Mouse (Mus musculus): ENCODE data around the gene Prss41. TPM values are rescaled to one million over a fixed set of nuclear protein-coding genes. Genes with fewer than 3 reads are reported as not detected.

Prss41 gene
- polyA plus RNA-seq, 2 experiments: 0.06 to 0.18 TPM

DNA sequence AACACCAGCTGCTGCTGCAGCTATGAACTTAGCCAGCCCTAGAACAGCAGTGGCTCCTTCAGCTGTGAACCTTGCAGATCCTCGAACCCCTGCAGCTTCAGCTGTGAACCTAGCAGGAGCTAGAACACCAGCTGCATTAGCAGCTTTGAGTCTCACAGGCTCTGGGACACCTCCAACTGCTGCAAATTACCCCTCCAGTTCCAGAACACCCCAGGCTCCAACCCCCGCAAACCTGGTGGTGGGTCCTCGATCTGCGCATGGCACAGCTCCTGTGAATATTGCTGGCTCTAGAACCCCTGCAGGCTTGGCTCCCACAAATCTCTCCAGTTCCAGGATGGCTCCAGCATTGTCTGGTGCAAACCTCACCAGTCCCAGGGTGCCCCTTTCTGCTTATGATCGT lies 23.2 kb downstream of the Prss41 start:
- Histone ChIP-seq H3K36me3 (replicated peaks; ENCODE audit: control insufficient read depth, insufficient read depth, low read depth) (peaks cover 98% of the 10 kb centered on the region), H3K27me3 (ENCODE audit: control insufficient read depth, insufficient read depth, low read length) (no peaks in the 10 kb centered on the region), H3K4me3 (ENCODE audit: insufficient read depth in 1 of 2, low read depth in 2 of 2, low read length in 2 of 2) (no peak overlapping the region), H3K9ac (replicated peaks) (no peak overlapping the region), H3K27ac (no peak overlapping the region), H3K9me3 (ENCODE audit: control insufficient read depth, low read length) (peaks cover 22% of the 10 kb centered on the region), H3K4me1 (replicated peaks; ENCODE audit: control insufficient read depth in 2 of 2, insufficient read depth in 2 of 2, low read length in 1 of 2) (no peaks in the 10 kb centered on the region), H3K4me2 (ENCODE audit: low read depth) (no peak overlapping the region)
- 96% methylated on average over 5 of the region's 5 CpGs for WGBS (ENCODE audit: insufficient replicate concordance)
- TF ChIP-seq EP300 (IDR thresholded peaks at IDR 0.05; ENCODE audit: low read depth): no peak
- TF ChIP-seq CTCF (IDR thresholded peaks at IDR 0.05; ENCODE audit: low read depth): no peak
- ATAC-seq (ENCODE audit: insufficient read depth) (no peak), DNase-seq (ENCODE audit: low read depth in 3 of 3, low spot score in 3 of 3) (no peak)

GRCm38 (mm10) chr17:23819235-23819634 lies 24.7 kb downstream of the Prss41 start:
- H3K36me3 ChIP-seq (replicated peaks; ENCODE audit: control insufficient read depth, insufficient read depth, low read depth): peaks cover 99% of the 10 kb centered on the region
- TF ChIP-seq EP300 (IDR thresholded peaks at IDR 0.05; ENCODE audit: low read depth) (no peak), CTCF (IDR thresholded peaks at IDR 0.05; ENCODE audit: low read depth) (no peak)
- H3K4me2 ChIP-seq (ENCODE audit: low read depth): no peak overlapping the region
- no peaks in the 10 kb centered on the region for H3K27me3 ChIP-seq (ENCODE audit: control insufficient read depth, insufficient read depth, low read length)
- no peak for DNase-seq (ENCODE audit: low read depth in 3 of 3, low spot score in 3 of 3)
- H3K4me1 ChIP-seq (replicated peaks; ENCODE audit: control insufficient read depth in 2 of 2, insufficient read depth in 2 of 2, low read length in 1 of 2): no peaks in the 10 kb centered on the region
- H3K9ac ChIP-seq (replicated peaks): no peak overlapping the region
- H3K9me3 ChIP-seq (ENCODE audit: control insufficient read depth, low read length): peaks cover 27% of the 10 kb centered on the region
- ATAC-seq (ENCODE audit: insufficient read depth): no peak
- no peak overlapping the region for H3K4me3 ChIP-seq (ENCODE audit: insufficient read depth in 1 of 2, low read depth in 2 of 2, low read length in 2 of 2)
- WGBS (ENCODE audit: insufficient replicate concordance): 94% methylated on average over 25 of the region's 25 CpGs
- H3K27ac ChIP-seq: no peak overlapping the region

- no peak for ATAC-seq (ENCODE audit: insufficient read depth)
- 94% methylated on average over 8 of the region's 8 CpGs for WGBS (ENCODE audit: insufficient replicate concordance)
Observed at GRCm38 (mm10) chr17:23818579-23818978, 25.4 kb downstream of the Prss41 start.

GRCm38 (mm10) chr17:23815641-23816040 lies 28.3 kb downstream of the Prss41 start:
- Histone ChIP-seq H3K27ac (no peak overlapping the region), H3K9me3 (ENCODE audit: control insufficient read depth, low read length) (peaks cover 27% of the 10 kb centered on the region), H3K4me1 (replicated peaks; ENCODE audit: control insufficient read depth in 2 of 2, insufficient read depth in 2 of 2, low read length in 1 of 2) (no peaks in the 10 kb centered on the region), H3K4me3 (ENCODE audit: insufficient read depth in 1 of 2, low read depth in 2 of 2, low read length in 2 of 2) (no peak overlapping the region), H3K9ac (replicated peaks) (no peak overlapping the region), H3K36me3 (replicated peaks; ENCODE audit: control insufficient read depth, insufficient read depth, low read depth) (peaks cover 98% of the 10 kb centered on the region), H3K27me3 (ENCODE audit: control insufficient read depth, insufficient read depth, low read length) (no peaks in the 10 kb centered on the region), H3K4me2 (ENCODE audit: low read depth) (no peak overlapping the region)
- DNase-seq (ENCODE audit: low read depth in 3 of 3, low spot score in 3 of 3) (no peak), ATAC-seq (ENCODE audit: insufficient read depth) (no peak)
- 97% methylated on average over 16 of the region's 16 CpGs for WGBS (ENCODE audit: insufficient replicate concordance)
- no peak for TF ChIP-seq CTCF (IDR thresholded peaks at IDR 0.05; ENCODE audit: low read depth)
- no peak for TF ChIP-seq EP300 (IDR thresholded peaks at IDR 0.05; ENCODE audit: low read depth)

More at GRCm38 (mm10) chr17:23818579-23818978, 25.4 kb downstream of the Prss41 start:
- Histone ChIP-seq H3K9ac (replicated peaks) (no peak overlapping the region), H3K9me3 (ENCODE audit: control insufficient read depth, low read length) (peaks cover 27% of the 10 kb centered on the region), H3K27ac (no peak overlapping the region), H3K27me3 (ENCODE audit: control insufficient read depth, insufficient read depth, low read length) (no peaks in the 10 kb centered on the region), H3K4me1 (replicated peaks; ENCODE audit: control insufficient read depth in 2 of 2, insufficient read depth in 2 of 2, low read length in 1 of 2) (no peaks in the 10 kb centered on the region), H3K4me3 (ENCODE audit: insufficient read depth in 1 of 2, low read depth in 2 of 2, low read length in 2 of 2) (no peak overlapping the region), H3K4me2 (ENCODE audit: low read depth) (no peak overlapping the region), H3K36me3 (replicated peaks; ENCODE audit: control insufficient read depth, insufficient read depth, low read depth) (peaks cover 99% of the 10 kb centered on the region)
- DNase-seq (ENCODE audit: low read depth in 3 of 3, low spot score in 3 of 3): no peak
- TF ChIP-seq EP300 (IDR thresholded peaks at IDR 0.05; ENCODE audit: low read depth) (no peak), CTCF (IDR thresholded peaks at IDR 0.05; ENCODE audit: low read depth) (no peak)

DNA sequence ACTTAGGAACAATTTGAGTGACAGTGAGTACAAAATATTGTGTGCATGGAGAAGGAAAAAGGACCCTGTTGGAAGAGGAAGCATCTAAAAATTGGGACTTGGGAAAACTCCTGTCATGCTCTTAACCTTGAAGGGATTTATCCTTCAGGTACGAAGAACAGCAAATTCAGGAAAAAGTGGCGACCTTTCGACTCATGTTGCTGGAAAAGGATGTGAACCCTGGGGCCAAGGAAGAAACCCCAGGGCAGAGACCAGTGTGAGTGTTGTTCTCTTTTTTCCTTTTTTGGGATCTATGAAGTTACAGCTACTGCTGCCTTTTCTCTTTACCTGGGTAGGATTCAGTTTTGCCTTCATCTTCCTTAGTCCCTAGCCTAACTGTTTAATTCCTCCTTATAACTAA lies 36.1 kb downstream of the Prss41 start:
- peaks cover 2 to 10% of the 10 kb centered on the region in 2 experiments; a peak in 1 of 4 replicates for H3K4me1 ChIP-seq (replicated peaks; ENCODE audit: control insufficient read depth in 2 of 2, insufficient read depth in 2 of 2, low read length in 1 of 2)
- H3K27ac ChIP-seq: no peak overlapping the region
- DNase-seq (ENCODE audit: low read depth in 3 of 3, low spot score in 3 of 3) (no peak), ATAC-seq (ENCODE audit: insufficient read depth) (no peak)
- H3K9me3 ChIP-seq (ENCODE audit: control insufficient read depth, low read length): no peaks in the 10 kb centered on the region
- 89% methylated on average over 3 of the region's 3 CpGs for WGBS (ENCODE audit: insufficient replicate concordance)
- no peaks in the 10 kb centered on the region for H3K27me3 ChIP-seq (ENCODE audit: control insufficient read depth, insufficient read depth, low read length)
- peaks cover 61% of the 10 kb centered on the region for H3K36me3 ChIP-seq (replicated peaks; ENCODE audit: control insufficient read depth, insufficient read depth, low read depth)
- H3K4me2 ChIP-seq (ENCODE audit: low read depth): no peak overlapping the region
- H3K9ac ChIP-seq (replicated peaks): no peak overlapping the region
- no peak for TF ChIP-seq CTCF (IDR thresholded peaks at IDR 0.05; ENCODE audit: low read depth)
- TF ChIP-seq EP300 (IDR thresholded peaks at IDR 0.05; ENCODE audit: low read depth): no peak
- H3K4me3 ChIP-seq (ENCODE audit: insufficient read depth in 1 of 2, low read depth in 2 of 2, low read length in 2 of 2): no peak overlapping the region
